Mouse (Mus musculus) megakaryocyte progenitor cell, adult 5-6 weeks (primary cell): Measurements from ENCODE around the gene Nphp3. TPM values are rescaled to one million over a fixed set of nuclear protein-coding genes. Genes with fewer than 3 reads are reported as not detected.

Experiments used
- ATAC-seq: replicated peaks from 2 replicates; pipeline ENCODE4 v1.8.0; 2016; ENCODE audit warnings: mild to moderate bottlenecking, moderate TSS enrichment, inconsistent platforms; ENCODE audit not compliant: poor library complexity
- total RNA-seq, 2 experiments: library from RNA; stranded (forward) in 1 of 2; stranded (reverse) in 1 of 2; fragments of 157-497, 149-512 nt in 1 of 2; fragments of 200-1000 nt in 1 of 2; gene quantifications; 2 replicates each; pipeline versions ENCODE4 v1.2.3 to v1.2.4; 2015 to 2017

Gene Nphp3
- total RNA-seq, 2 experiments from 2014 or later, result 3.3 to 8.9 TPM

GRCm38 (mm10) chr9:104063244-104063961 is 61.1 kb downstream of the Nphp3 start, which contains the start of gene Acad11:
Gene Acad11 (plus strand): TSS chr9:104063377.
- ATAC-seq, result peak; percentile 81

DNA sequence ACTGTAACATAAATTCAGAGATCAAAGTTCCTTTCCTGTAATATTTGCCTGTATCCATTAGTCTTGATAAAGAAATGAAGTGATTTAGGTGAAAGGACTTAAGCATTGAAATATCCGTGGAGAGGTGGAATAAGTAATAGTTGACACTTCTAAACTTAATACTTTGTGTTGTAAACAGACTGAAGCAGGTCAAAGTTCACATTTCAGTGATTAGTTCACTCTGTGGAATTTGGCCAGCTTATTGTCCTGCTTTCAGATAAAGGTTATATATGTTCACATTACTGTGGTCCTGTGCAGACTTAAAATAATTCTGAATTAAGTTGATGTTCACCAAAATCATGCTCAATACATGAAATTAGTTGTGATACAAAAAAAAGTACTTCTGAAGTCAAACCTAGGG is 62.2 kb downstream of the Nphp3 start:
- ATAC-seq, result no peak

DNA sequence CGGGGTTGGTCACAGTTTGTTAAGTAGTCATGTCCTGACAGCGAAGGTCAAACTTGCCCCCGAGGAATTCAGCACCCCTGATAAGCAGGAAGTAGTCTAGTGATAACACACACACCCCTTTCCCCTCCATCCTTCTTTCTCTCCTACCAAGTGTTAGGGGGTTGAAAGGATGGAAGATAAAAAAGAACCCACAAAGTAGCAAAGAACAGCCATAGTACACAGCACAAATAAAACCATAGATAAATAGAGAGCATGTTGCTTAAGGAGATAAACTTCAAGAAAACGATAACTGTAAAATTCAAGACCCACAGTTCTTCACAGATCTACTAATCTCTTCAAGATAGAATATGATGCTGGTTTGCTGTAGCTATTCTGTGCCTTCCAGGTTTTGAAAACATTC is 67.9 kb downstream of the Nphp3 start:
- 0 out of 2 replicates have a peak, but pooled peaks have one; percentile 23 for ATAC-seq

DNA sequence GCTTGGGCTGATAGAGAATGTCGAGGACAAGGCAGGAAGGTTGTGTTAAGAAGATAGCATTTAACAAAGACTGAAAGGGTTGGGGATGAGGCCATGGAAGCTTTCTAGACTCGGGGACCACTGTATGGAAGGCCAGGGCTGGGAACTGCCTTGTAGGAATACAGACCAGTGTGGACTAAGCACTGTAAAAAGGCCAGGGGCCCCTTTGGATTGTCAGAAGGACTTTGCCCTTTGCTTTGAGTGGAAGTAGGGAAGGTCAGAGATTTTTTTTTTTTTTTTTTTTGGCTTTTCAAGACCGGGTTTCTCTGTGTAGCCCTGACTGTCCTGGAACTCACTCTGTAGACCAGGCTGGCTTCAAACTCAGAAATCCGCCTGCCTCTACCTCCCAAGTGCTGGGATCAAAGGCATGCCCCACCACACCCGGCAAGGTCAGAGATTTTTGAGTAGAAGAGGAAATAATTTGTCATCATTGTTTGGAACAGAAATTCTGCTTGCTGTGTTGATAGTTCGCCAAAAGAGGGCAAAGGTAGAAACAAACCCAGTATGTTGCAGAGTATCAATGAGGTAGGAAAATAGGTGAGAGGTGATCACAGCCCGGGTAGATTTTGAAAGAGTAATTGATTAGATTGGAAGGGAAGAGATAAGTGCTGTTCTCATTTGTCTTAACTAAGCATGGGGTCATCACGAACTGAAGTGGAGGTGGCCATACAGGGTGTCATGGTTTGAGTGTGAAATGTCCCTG is 68.7 kb downstream of the Nphp3 start:
- ATAC-seq, result no peak

DNA sequence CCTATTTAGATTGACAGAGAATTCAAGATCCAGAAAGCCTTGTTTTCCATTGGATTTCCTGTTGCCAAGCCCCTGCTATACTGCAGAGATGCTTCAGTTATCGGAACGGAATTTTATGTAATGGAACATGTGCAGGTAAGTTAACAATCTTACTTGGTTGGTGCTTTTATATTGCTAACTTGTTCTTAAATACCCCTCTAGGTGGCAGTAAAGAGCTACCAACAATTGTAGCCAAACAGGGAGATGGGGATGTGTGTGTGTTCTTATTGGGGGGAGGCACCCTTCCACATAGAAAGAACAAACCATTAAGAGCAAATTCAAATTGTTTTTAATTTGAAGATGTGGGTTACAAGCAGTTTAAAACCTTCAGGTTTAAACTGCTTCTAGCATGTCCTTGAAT is 73.5 kb downstream of the Nphp3 start:
- peak; percentile 67 for ATAC-seq

GRCm38 (mm10) chr9:104078780-104079179 is 76.4 kb downstream of the Nphp3 start:
- ATAC-seq, result no peak

GRCm38 (mm10) chr9:104079379-104079778 is 77.0 kb downstream of the Nphp3 start:
- ATAC-seq, result peak; percentile 98

- no peak for ATAC-seq
These were observed 77.7 kb downstream of the Nphp3 start for GRCm38 (mm10) chr9:104080038-104080437.

GRCm38 (mm10) chr9:104085730-104086429 is 83.5 kb downstream of the Nphp3 start:
- no peak for ATAC-seq

- ATAC-seq, result no peak
These were observed 86.2 kb downstream of the Nphp3 start for GRCm38 (mm10) chr9:104088555-104088954.

DNA sequence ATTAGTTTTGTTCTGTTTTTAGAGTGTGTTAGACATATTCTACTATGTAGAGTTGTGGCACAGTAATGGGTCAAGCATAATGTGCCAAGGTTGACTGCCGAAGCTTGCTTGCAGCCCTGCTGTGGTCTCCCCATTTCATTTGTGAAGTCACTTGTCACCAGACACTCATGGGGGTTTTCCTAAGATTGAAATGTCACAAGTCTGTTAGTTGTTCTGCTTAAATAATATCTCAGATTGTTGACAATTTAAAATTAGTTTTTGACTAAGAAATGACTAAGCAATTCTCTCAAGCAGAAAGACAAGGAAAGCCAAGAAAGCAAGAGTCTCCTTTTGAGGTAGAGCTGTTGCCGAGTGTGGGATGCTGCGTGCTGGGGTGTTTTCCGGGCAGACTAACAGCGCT is 90.6 kb downstream of the Nphp3 start:
- ATAC-seq, result no peak

Other genes with a start within 250 kb of the Nphp3 start
- 0.37 and 0.73 TPM in 2 replicates for gene Tmem108, start 240.7 kb upstream of the Nphp3 start, total RNA-seq (2015)
- gene Tmem108, start 240.7 kb upstream of the Nphp3 start, total RNA-seq (2017), result 0.04 and 0.81 TPM in 2 replicates
- gene Gm28305, start 38.1 kb downstream of the Nphp3 start, total RNA-seq (2015), result not detected in 2 replicates
- not detected in 2 replicates for gene Gm28305, start 38.1 kb downstream of the Nphp3 start, total RNA-seq (2017)
- 56.0 and 62.4 TPM in 2 replicates for gene Uba5, start 60.6 kb downstream of the Nphp3 start, total RNA-seq (2015)
- 46.8 and 54.0 TPM in 2 replicates for gene Uba5, start 60.6 kb downstream of the Nphp3 start, total RNA-seq (2017)
- 15.0 and 16.0 TPM in 2 replicates for gene Acad11, start 60.8 kb downstream of the Nphp3 start, total RNA-seq (2015)
- 17.3 and 18.1 TPM in 2 replicates for gene Acad11, start 60.8 kb downstream of the Nphp3 start, total RNA-seq (2017)
- not detected in 2 replicates for gene Ackr4, start 124.4 kb downstream of the Nphp3 start, total RNA-seq (2015)
- gene Ackr4, start 124.4 kb downstream of the Nphp3 start, total RNA-seq (2017), result not detected in 2 replicates